21 mouse cellular contexts compared by ENCODE assay signal in the genomic region with DNA sequence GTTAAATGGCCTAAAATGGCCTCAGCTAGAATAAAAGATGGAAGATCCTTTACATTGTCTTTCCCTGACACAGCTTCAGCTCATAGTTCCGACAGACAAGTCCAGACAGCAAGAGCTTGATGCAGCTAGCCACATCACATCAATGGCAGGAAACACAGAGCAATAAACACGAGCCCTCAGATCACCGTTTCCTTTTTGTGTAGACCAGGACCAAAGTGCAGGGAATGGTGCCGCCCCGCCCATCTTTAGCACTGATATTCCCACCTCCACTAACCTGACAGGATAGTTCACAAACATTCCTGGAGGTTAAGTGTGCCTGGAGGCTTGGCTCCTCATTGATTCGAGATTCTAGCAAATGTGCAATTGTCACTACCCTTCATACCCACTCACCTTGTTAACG.
A peak's percentile ranks its signal among the peaks of the same experiment; 100 is the strongest.
DNase-seq lines count a peak whose midpoint lies in the region; ATAC-seq and TF ChIP-seq lines count a peak whose summit lies in the region.
"Had no signal": no experiment of that assay in that cellular context is flagged by ENCODE, and none has a peak within 500 bp of the region (broad histone marks: within the 10 kb centered on the region; RNA-seq: fewer than 3 reads in every experiment).

No protein-coding gene starts in this region.

- no peaks in the 10 kb centered on the region for H3K36me3 ChIP-seq in liver, embryonic 12.5 days
- no peaks in the 10 kb centered on the region for H3K36me3 ChIP-seq in intestine, postnatal 0 days (ENCODE audit: control insufficient read depth, insufficient read depth)
- no peaks in the 10 kb centered on the region for H3K36me3 ChIP-seq in forebrain, embryonic 12.5 days (replicated peaks)
- H3K36me3 ChIP-seq: embryonic facial prominence, embryonic 12.5 days; heart, embryonic 13.5 days; hindbrain, embryonic 12.5 days had no signal

- no peak for DNase-seq in liver
- no peak for DNase-seq in neural tube, embryonic 10.5 days (ENCODE audit: extremely low spot score, low spot score)
- DNase-seq in layer of hippocampus, adult 9-10 months (ENCODE audit: low spot score): no peak
- DNase-seq: adrenal gland, adult 2 months; adrenal gland, postnatal 25 days; cerebellum, adult 11 months; cerebellum, adult 8-10 months; cerebellum, postnatal 14 days; gastrocnemius, postnatal 10 days; heart, postnatal 4 days had no signal

- no peaks in the 10 kb centered on the region for H3K9me3 ChIP-seq in liver, embryonic 12.5 days (replicated peaks)
- H3K9me3 ChIP-seq in intestine, postnatal 0 days (ENCODE audit: control insufficient read depth): no peaks in the 10 kb centered on the region
- H3K9me3 ChIP-seq in forebrain, embryonic 12.5 days: no peaks in the 10 kb centered on the region
- H3K9me3 ChIP-seq: embryonic facial prominence, embryonic 12.5 days; heart, embryonic 13.5 days; hindbrain, embryonic 12.5 days had no signal

- no peaks in the 10 kb centered on the region for H3K27me3 ChIP-seq in liver, embryonic 12.5 days (replicated peaks)
- no peaks in the 10 kb centered on the region for H3K27me3 ChIP-seq in intestine, postnatal 0 days (replicated peaks; ENCODE audit: control insufficient read depth, insufficient read depth, low read length)
- H3K27me3 ChIP-seq in forebrain, embryonic 12.5 days: no peaks in the 10 kb centered on the region
- H3K27me3 ChIP-seq: CH12.LX; embryonic facial prominence, embryonic 12.5 days; heart, embryonic 13.5 days; hindbrain, embryonic 12.5 days; Patski had no signal

- no peak overlapping the region for H3K4me2 ChIP-seq in liver, embryonic 12.5 days
- no peak overlapping the region for H3K4me2 ChIP-seq in intestine, postnatal 0 days (replicated peaks; ENCODE audit: low read depth)
- H3K4me2 ChIP-seq in forebrain, embryonic 12.5 days: no peak overlapping the region
- H3K4me2 ChIP-seq: embryonic facial prominence, embryonic 12.5 days; heart, embryonic 13.5 days; hindbrain, embryonic 12.5 days had no signal

- H3K27ac ChIP-seq in liver, embryonic 12.5 days: 0 out of 2 replicates have a peak overlapping the region, but pooled peaks have one; percentile 25
- H3K27ac ChIP-seq in intestine, postnatal 0 days (ENCODE audit: low read depth, low read length): no peak overlapping the region
- H3K27ac ChIP-seq in forebrain, embryonic 12.5 days: no peak overlapping the region
- H3K27ac ChIP-seq: embryonic facial prominence, embryonic 12.5 days; heart, embryonic 13.5 days; hindbrain, embryonic 12.5 days had no signal

- H3K4me1 ChIP-seq in liver, embryonic 12.5 days: peaks cover 7% of the 10 kb centered on the region
- H3K4me1 ChIP-seq in intestine, postnatal 0 days (replicated peaks; ENCODE audit: control insufficient read depth, insufficient read depth, low read length): no peaks in the 10 kb centered on the region
- H3K4me1 ChIP-seq in forebrain, embryonic 12.5 days: no peaks in the 10 kb centered on the region
- H3K4me1 ChIP-seq: embryonic facial prominence, embryonic 12.5 days; heart, embryonic 13.5 days; hindbrain, embryonic 12.5 days had no signal

- no peak for ATAC-seq in liver, embryonic 12.5 days
- peak; percentile 10; the same call in 1 of the 2 replicates for ATAC-seq in common myeloid progenitor, adult 5-6 weeks (replicated peaks; ENCODE audit: low read depth, poor library complexity, severe bottlenecking)
- 0 out of 2 replicates have a peak, but pooled peaks have one; percentile 28 for ATAC-seq in intestine, postnatal 0 days
- ATAC-seq in forebrain, embryonic 12.5 days (ENCODE audit: low FRiP score): no peak
- ATAC-seq: forebrain, embryonic 16.5 days; hindbrain, embryonic 16.5 days; Patski had no signal

- H3K4me3 ChIP-seq in liver, embryonic 12.5 days: no peak overlapping the region
- no peak overlapping the region for H3K4me3 ChIP-seq in intestine, postnatal 0 days (ENCODE audit: low read depth, low read length)
- no peak overlapping the region for H3K4me3 ChIP-seq in forebrain, embryonic 12.5 days (replicated peaks)
- H3K4me3 ChIP-seq: embryonic facial prominence, embryonic 12.5 days; heart, embryonic 13.5 days; hindbrain, embryonic 12.5 days had no signal

- H3K9ac ChIP-seq in liver, embryonic 12.5 days: no peak overlapping the region
- no peak overlapping the region for H3K9ac ChIP-seq in intestine, postnatal 0 days (ENCODE audit: low read depth, low read length)
- no peak overlapping the region for H3K9ac ChIP-seq in forebrain, embryonic 12.5 days
- H3K9ac ChIP-seq: embryonic facial prominence, embryonic 12.5 days; heart, embryonic 13.5 days; hindbrain, embryonic 12.5 days had no signal

- TF ChIP-seq CTCF in intestine, postnatal 0 days (IDR thresholded peaks at IDR 0.05; ENCODE audit: low read depth): no peak

- WGBS in liver, embryonic 12.5 days (ENCODE audit: insufficient replicate concordance): 43% methylated on average over 7 of the region's 7 CpGs
- WGBS in intestine, postnatal 0 days: 38% methylated on average over 7 of the region's 7 CpGs
- 77% methylated on average over 7 of the region's 7 CpGs for WGBS in forebrain, embryonic 12.5 days

Comparison
In these comparisons a context has a peak if more than half of its experiments do, and no peak if none do; other contexts are left out.
1. ATAC-seq: peak in common myeloid progenitor, adult 5-6 weeks (single experiment) and intestine, postnatal 0 days (single experiment); none in liver, embryonic 12.5 days (single experiment) and forebrain, embryonic 12.5 days (single experiment).